Mouse (Mus musculus): Measurements from ENCODE around the gene Gm14781.
"Not testable (repeated sequence)": the region's sequence is repeated elsewhere in the genome, so short reads cannot be mapped to it uniquely, and the experiment has no call there.

Gm14781 gene

DNA sequence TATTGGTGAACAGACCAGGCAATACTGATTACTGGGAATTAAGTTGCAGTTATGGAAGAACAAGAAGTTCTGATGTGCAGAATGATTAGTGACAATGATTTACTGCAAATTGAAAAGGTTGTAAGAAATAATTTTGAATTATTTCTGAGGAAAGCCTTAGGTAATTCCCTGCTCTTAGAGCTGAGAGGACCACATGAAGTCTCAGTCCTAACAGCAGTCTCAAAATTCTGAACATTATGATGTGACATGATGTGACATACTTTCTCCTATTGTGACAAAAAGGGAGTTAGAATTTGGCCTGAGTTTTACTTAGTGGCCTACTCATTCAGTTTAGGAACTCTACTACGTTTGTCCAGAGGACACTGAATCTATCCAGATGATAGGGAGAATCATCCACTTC lies at the start of gene Gm14781:
TSS of gene Gm14781 (plus strand) at position 301 of the 400 bp plus-strand sequence.
- not testable (repeated sequence) for DNase-seq (ENCODE audit: inconsistent age in 2 of 2, low spot score in 1 of 2)

DNA sequence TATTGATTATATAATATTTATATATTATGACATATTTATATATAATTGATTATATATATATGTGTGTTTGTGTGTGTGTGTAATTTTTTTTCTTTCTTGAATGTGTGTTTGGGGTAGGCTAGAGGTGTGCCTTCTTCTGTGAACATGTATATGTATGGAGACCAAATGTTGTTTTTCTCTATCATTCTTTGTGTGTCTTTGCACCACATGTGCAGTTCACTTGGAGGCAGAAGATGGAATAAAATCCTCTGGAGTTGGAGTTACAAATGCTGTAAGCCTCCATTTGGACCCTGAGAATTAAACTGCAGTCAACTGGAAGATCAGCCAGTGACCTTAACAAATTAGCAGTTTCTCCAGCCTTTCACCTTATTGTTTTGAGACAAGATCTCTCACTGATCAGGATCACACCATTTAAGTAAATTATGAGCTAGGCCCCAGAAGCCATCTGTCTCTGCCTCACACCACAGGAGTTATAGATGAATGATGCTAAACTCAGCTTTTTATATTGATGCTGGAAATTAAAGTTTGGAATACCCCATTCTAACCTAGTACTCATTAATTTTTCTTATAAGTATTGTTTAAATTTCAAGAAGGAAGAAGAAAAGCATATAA lies 23.1 kb downstream of the Gm14781 start:
- DNase-seq (ENCODE audit: inconsistent age in 2 of 2, low spot score in 1 of 2): not testable (repeated sequence)

All from adrenal gland, adult (tissue).